Mouse (Mus musculus) heart, embryonic 14.5 days (tissue): ENCODE measurements at regions not wholly inside any gene's neighbourhood (a gene's known extent, or its start where the extent isn't known, plus 50 kb on each side); places are given as distances from the start of the nearest gene placed in this dataset.
A peak's percentile ranks its signal among the peaks of the same experiment; 100 is the strongest.

ENCODE experiments used
- ATAC-seq: fragments of 200-750 bp; cut with Nextera tagmentation; 2 replicates; pipeline ENCODE4 v1.8.0; 2017; ENCODE audit warnings: low read depth, moderate TSS enrichment; ENCODE audit not compliant: insufficient number of reproducible peaks, insufficient read depth, low FRiP score
- H3K27ac ChIP-seq, 2 experiments: fragments of 200-500 bp in 1 of 2; fragments of 300-500 bp in 1 of 2; sonication (generic) in 1 of 2; replicated peaks in 1 of 2; 2 replicates each; pipeline ENCODE4 v1.5.1; 2012 to 2014; ENCODE audit warnings: low read depth in 2 of 2, low read length in 2 of 2, control low read depth in 1 of 2, mild to moderate bottlenecking in 1 of 2, mixed read lengths in 1 of 2; ENCODE audit not compliant: control insufficient read depth in 1 of 2, insufficient read depth in 1 of 2
- H3K27me3 ChIP-seq: fragments of 300-500 bp; sonication (generic); 2 replicates; pipeline ENCODE4 v1.6.1; 2014; ENCODE audit warnings: mild to moderate bottlenecking, low read length, control low read depth; ENCODE audit not compliant: control insufficient read depth, insufficient read depth
- H3K36me3 ChIP-seq: fragments of 300-500 bp; sonication (generic); 2 replicates; pipeline ENCODE4 v1.6.1; 2014; ENCODE audit warnings: mild to moderate bottlenecking, control low read depth, low read length, mixed read lengths; ENCODE audit not compliant: control insufficient read depth, insufficient read depth
- H3K4me1 ChIP-seq, 2 experiments: fragments of 200-500 bp in 1 of 2; fragments of 300-500 bp in 1 of 2; sonication (generic) in 1 of 2; 2 replicates each; pipeline ENCODE4 v1.6.1; 2012 to 2014; ENCODE audit warnings: low read length in 2 of 2, control low read depth in 1 of 2, mixed read lengths in 1 of 2; ENCODE audit not compliant: control insufficient read depth in 2 of 2, insufficient read depth in 2 of 2
- H3K4me2 ChIP-seq: fragments of 300-500 bp; sonication (generic); 2 replicates; pipeline ENCODE4 v1.6.1; 2014; ENCODE audit warnings: mild to moderate bottlenecking, low read length
- H3K4me3 ChIP-seq, 2 experiments: fragments of 200-500 bp in 1 of 2; fragments of 300-500 bp in 1 of 2; sonication (generic) in 1 of 2; 2 replicates each; pipeline ENCODE4 v1.5.1; 2012 to 2014; ENCODE audit warnings: low read length in 2 of 2, mild to moderate bottlenecking in 2 of 2, control low read depth in 1 of 2, low read depth in 1 of 2, moderate library complexity in 1 of 2; ENCODE audit not compliant: control insufficient read depth in 1 of 2, insufficient read depth in 1 of 2
- H3K9ac ChIP-seq: fragments of 300-500 bp; sonication (generic); 2 replicates; pipeline ENCODE4 v1.6.1; 2014; ENCODE audit warnings: mild to moderate bottlenecking, low read length
- H3K9me3 ChIP-seq: fragments of 300-500 bp; sonication (generic); 2 replicates; pipeline ENCODE4 v1.6.1; 2016; ENCODE audit warnings: low read length, control low read depth; ENCODE audit not compliant: control insufficient read depth
- WGBS: fragments of 180-500 bp; shearing (Covaris S2); extraction: QIAGEN DNeasy Blood & Tissue Kit; methylation state at CpG from one replicate; pipeline ENCODE4 v1.1.7; 2014; 5-methylcytosine and 5-hydroxymethylcytosine counted together

GRCm38 (mm10) chr2:61083100-61083499, 120.1 kb upstream of the Rbms1 start:
- Histone ChIP-seq H3K27ac (no peak overlapping the region), H3K9me3 (no peaks in the 10 kb centered on the region), H3K9ac (no peak overlapping the region), H3K36me3 (no peaks in the 10 kb centered on the region), H3K4me1 (no peaks in the 10 kb centered on the region), H3K27me3 (no peaks in the 10 kb centered on the region), H3K4me2 (no peak overlapping the region), H3K4me3 (no peak overlapping the region)
- WGBS = 67% methylated on average over 1 of the region's 1 CpGs
- ATAC-seq = no peak

GRCm38 (mm10) chr2:61082640-61083039, 119.6 kb upstream of the Rbms1 start:
- Histone ChIP-seq H3K27ac (no peak overlapping the region), H3K9ac (no peak overlapping the region), H3K4me1 (no peaks in the 10 kb centered on the region), H3K4me3 (no peak overlapping the region), H3K36me3 (no peaks in the 10 kb centered on the region), H3K4me2 (no peak overlapping the region), H3K9me3 (no peaks in the 10 kb centered on the region), H3K27me3 (no peaks in the 10 kb centered on the region)
- no peak for ATAC-seq

GRCm38 (mm10) chr2:61080006-61080405, 117.0 kb upstream of the Rbms1 start:
- Histone ChIP-seq H3K4me3 (no peak overlapping the region), H3K36me3 (no peaks in the 10 kb centered on the region), H3K9me3 (no peaks in the 10 kb centered on the region), H3K4me2 (no peak overlapping the region), H3K9ac (no peak overlapping the region), H3K27me3 (no peaks in the 10 kb centered on the region), H3K4me1 (no peaks in the 10 kb centered on the region), H3K27ac (no peak overlapping the region)
- 56% methylated on average over 4 of the region's 4 CpGs for WGBS
- ATAC-seq = no peak

- no peaks in the 10 kb centered on the region for H3K36me3 ChIP-seq
- no peaks in the 10 kb centered on the region for H3K9me3 ChIP-seq
- H3K27ac ChIP-seq = peak overlapping the region; percentile 39 to 50; a peak in 2 of 4 replicates
- no peak overlapping the region for H3K4me3 ChIP-seq
- H3K4me2 ChIP-seq = no peak overlapping the region
- ATAC-seq = no peak
- H3K4me1 ChIP-seq = peaks cover 5 to 8% of the 10 kb centered on the region in 2 experiments; a peak in 2 of 4 replicates
- H3K9ac ChIP-seq = no peak overlapping the region
- no peaks in the 10 kb centered on the region for H3K27me3 ChIP-seq
- 19% methylated on average over 3 of the region's 3 CpGs for WGBS
Observed at GRCm38 (mm10) chr2:61071025-61071424, 108.0 kb upstream of the Rbms1 start.

GRCm38 (mm10) chr2:61067877-61068276, 104.9 kb upstream of the Rbms1 start:
- Histone ChIP-seq H3K9me3 (no peaks in the 10 kb centered on the region), H3K36me3 (no peaks in the 10 kb centered on the region), H3K4me3 (no peak overlapping the region), H3K4me1 (peaks cover 5 to 8% of the 10 kb centered on the region in 2 experiments; a peak in 2 of 4 replicates), H3K27ac (no peak overlapping the region), H3K4me2 (no peak overlapping the region), H3K27me3 (no peaks in the 10 kb centered on the region), H3K9ac (no peak overlapping the region)
- ATAC-seq = no peak
- 87% methylated on average over 2 of the region's 2 CpGs for WGBS

GRCm38 (mm10) chr2:61062125-61062524, 99.1 kb upstream of the Rbms1 start:
- no peak overlapping the region for H3K4me2 ChIP-seq
- H3K27ac ChIP-seq = no peak overlapping the region
- no peak overlapping the region for H3K4me3 ChIP-seq
- H3K27me3 ChIP-seq = no peaks in the 10 kb centered on the region
- peaks cover 8 to 16% of the 10 kb centered on the region in 2 experiments for H3K4me1 ChIP-seq
- no peak for ATAC-seq
- H3K9me3 ChIP-seq = no peaks in the 10 kb centered on the region
- WGBS = 45% methylated on average over 2 of the region's 2 CpGs
- no peaks in the 10 kb centered on the region for H3K36me3 ChIP-seq
- no peak overlapping the region for H3K9ac ChIP-seq

GRCm38 (mm10) chr2:61060906-61061305, 97.9 kb upstream of the Rbms1 start:
- H3K27me3 ChIP-seq = no peaks in the 10 kb centered on the region
- no peaks in the 10 kb centered on the region for H3K36me3 ChIP-seq
- 89% methylated on average over 1 of the region's 1 CpGs for whole genome bisulfite sequencing
- ATAC-seq = no peak
- H3K4me2 ChIP-seq = no peak overlapping the region
- peaks cover 8 to 16% of the 10 kb centered on the region in 2 experiments for H3K4me1 ChIP-seq
- H3K4me3 ChIP-seq = no peak overlapping the region
- no peak overlapping the region for H3K9ac ChIP-seq
- H3K9me3 ChIP-seq = no peaks in the 10 kb centered on the region
- no peak overlapping the region for H3K27ac ChIP-seq

GRCm38 (mm10) chr2:61058545-61059235, 95.7 kb upstream of the Rbms1 start:
- Histone ChIP-seq H3K9ac (no peak overlapping the region), H3K9me3 (no peaks in the 10 kb centered on the region), H3K36me3 (no peaks in the 10 kb centered on the region), H3K4me3 (no peak overlapping the region), H3K4me2 (no peak overlapping the region; the same call in 1 of the 2 replicates), H3K27me3 (no peaks in the 10 kb centered on the region), H3K4me1 (peaks cover 8 to 16% of the 10 kb centered on the region in 2 experiments), H3K27ac (peak overlapping the region; percentile 1 to 27; a peak in 3 of 4 replicates)
- 33% methylated on average over 6 of the region's 6 CpGs for WGBS
- no peak for ATAC-seq
